Mouse (Mus musculus): ENCODE data around the gene Mtch1. TPM values are rescaled to one million over a fixed set of nuclear protein-coding genes. Genes with fewer than 3 reads are reported as not detected.
"Not testable (repeated sequence)": the region's sequence is repeated elsewhere in the genome, so short reads cannot be mapped to it uniquely, and the experiment has no call there.

The Mtch1 gene
- total RNA-seq, 2 experiments from 2014 or later, result 587 to 618 TPM

GRCm38 (mm10) chr17:29323625-29324024 lies 24.1 kb downstream of the Mtch1 start:
- no peak for DNase-seq (ENCODE audit: low spot score in 2 of 2)
- TF ChIP-seq CTCF (conservative IDR thresholded peaks at IDR 0.05), result no peak
- Histone ChIP-seq H3K4me3 (no peak overlapping the region), H3K27ac (no peak overlapping the region)

- H3K27ac ChIP-seq, result no peak overlapping the region
- no peak for TF ChIP-seq CTCF (conservative IDR thresholded peaks at IDR 0.05)
- H3K4me3 ChIP-seq, result no peak overlapping the region
- no peak for DNase-seq (ENCODE audit: low spot score in 2 of 2)
These were observed 25.2 kb downstream of the Mtch1 start for GRCm38 (mm10) chr17:29322603-29322962.

- Histone ChIP-seq H3K27ac (no peak overlapping the region), H3K4me3 (no peak overlapping the region)
- DNase-seq (ENCODE audit: low spot score in 2 of 2), result no peak
- no peak for TF ChIP-seq CTCF (conservative IDR thresholded peaks at IDR 0.05)
These were observed 25.8 kb downstream of the Mtch1 start for GRCm38 (mm10) chr17:29321765-29322602.

GRCm38 (mm10) chr17:29319881-29320639 lies 27.7 kb downstream of the Mtch1 start:
- H3K27ac ChIP-seq, result no peak overlapping the region
- DNase-seq (ENCODE audit: low spot score in 2 of 2), result no peak
- H3K4me3 ChIP-seq, result no peak overlapping the region
- no peak for TF ChIP-seq CTCF (conservative IDR thresholded peaks at IDR 0.05)

GRCm38 (mm10) chr17:29319476-29319875 lies 28.3 kb downstream of the Mtch1 start:
- no peak for TF ChIP-seq CTCF (conservative IDR thresholded peaks at IDR 0.05)
- no peak for DNase-seq (ENCODE audit: low spot score in 2 of 2)
- Histone ChIP-seq H3K27ac (no peak overlapping the region), H3K4me3 (no peak overlapping the region)

GRCm38 (mm10) chr17:29318731-29319250 lies 28.9 kb downstream of the Mtch1 start:
- Histone ChIP-seq H3K27ac (no peak overlapping the region), H3K4me3 (no peak overlapping the region)
- no peak for TF ChIP-seq CTCF (conservative IDR thresholded peaks at IDR 0.05)
- no peak for DNase-seq (ENCODE audit: low spot score in 2 of 2)

- DNase-seq (ENCODE audit: low spot score in 2 of 2), result not testable (repeated sequence)
These were observed 30.4 kb downstream of the Mtch1 start, which contains the start of gene Pi16 for GRCm38 (mm10) chr17:29317380-29317779. Pi16 (plus strand) TSS chr17:29317680.

GRCm38 (mm10) chr17:29316891-29317290 lies 30.8 kb downstream of the Mtch1 start:
- no peak overlapping the region for H3K27ac ChIP-seq
- no peak for TF ChIP-seq CTCF (conservative IDR thresholded peaks at IDR 0.05)

More at GRCm38 (mm10) chr17:29317380-29317779, 30.4 kb downstream of the Mtch1 start, which contains the start of gene Pi16:
- not testable (repeated sequence) for H3K27ac ChIP-seq, H3K4me3 ChIP-seq

GRCm38 (mm10) chr17:29315672-29316465 lies 31.9 kb downstream of the Mtch1 start:
- H3K4me3 ChIP-seq, result no peak overlapping the region
- no peak for TF ChIP-seq CTCF (conservative IDR thresholded peaks at IDR 0.05)
- no peak for DNase-seq (ENCODE audit: low spot score in 2 of 2)
- no peak overlapping the region for H3K27ac ChIP-seq

More at GRCm38 (mm10) chr17:29316891-29317290, 30.8 kb downstream of the Mtch1 start:
- H3K4me3 ChIP-seq, result no peak overlapping the region
- DNase-seq (ENCODE audit: low spot score in 2 of 2), result no peak

GRCm38 (mm10) chr17:29313300-29313699 lies 34.4 kb downstream of the Mtch1 start:
- peak; percentile 62 for TF ChIP-seq CTCF (conservative IDR thresholded peaks at IDR 0.05)
- no peak for DNase-seq (ENCODE audit: low spot score in 2 of 2)
- Histone ChIP-seq H3K4me3 (no peak overlapping the region), H3K27ac (no peak overlapping the region)

GRCm38 (mm10) chr17:29312082-29312481 lies 35.7 kb downstream of the Mtch1 start:
- no peak for DNase-seq (ENCODE audit: low spot score in 2 of 2)
- H3K27ac ChIP-seq, result 0 out of 2 replicates have a peak overlapping the region, but pooled peaks have one; percentile 75
- H3K4me3 ChIP-seq, result no peak overlapping the region
- no peak for TF ChIP-seq CTCF (conservative IDR thresholded peaks at IDR 0.05)

- Histone ChIP-seq H3K27ac (peak overlapping the region; percentile 75), H3K4me3 (no peak overlapping the region)
- peak in 1 of 2 experiments; percentile 37 for DNase-seq (ENCODE audit: low spot score in 2 of 2)
- TF ChIP-seq CTCF (conservative IDR thresholded peaks at IDR 0.05), result no peak
These were observed 36.1 kb downstream of the Mtch1 start for GRCm38 (mm10) chr17:29311602-29312001.
